Mouse (Mus musculus): ENCODE data around the gene Scamp1. TPM values are rescaled to one million over a fixed set of nuclear protein-coding genes. Genes with fewer than 3 reads are reported as not detected.
A peak's percentile ranks its signal among the peaks of the same experiment; 100 is the strongest.

The Scamp1 gene
- total and polyA plus RNA-seq, 2 experiments from 2014 or later: 106 to 137 TPM

DNA sequence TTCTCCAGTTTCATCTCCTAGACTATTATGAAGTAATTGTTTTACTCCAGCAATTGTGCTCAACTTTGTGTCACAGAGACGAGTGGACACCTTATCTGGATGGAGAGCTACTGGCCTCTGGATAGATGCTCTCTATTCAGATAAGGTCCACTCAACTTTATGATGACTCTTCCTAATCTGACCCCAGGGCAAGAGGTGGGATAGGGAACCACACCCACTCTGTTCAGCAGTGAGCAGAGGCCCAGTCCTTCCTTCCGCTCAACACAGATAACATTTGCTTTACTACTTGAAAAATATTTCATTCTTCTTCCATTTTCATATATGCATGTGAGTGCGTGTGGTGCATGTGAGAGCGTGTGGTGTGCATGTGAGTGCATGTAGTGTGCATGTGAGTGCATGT, 14.6 kb upstream of the Scamp1 start:
- Histone ChIP-seq H3K4me3 (ENCODE audit: low read length) (no peak overlapping the region), H3K9me3 (ENCODE audit: low read length) (no peaks in the 10 kb centered on the region), H3K27ac (no peak overlapping the region), H3K36me3 (ENCODE audit: insufficient read depth, low read length) (no peaks in the 10 kb centered on the region), H3K9ac (replicated peaks; ENCODE audit: low read length) (no peak overlapping the region), H3K27me3 (ENCODE audit: insufficient read depth, low read length) (no peaks in the 10 kb centered on the region), H3K4me1 (ENCODE audit: insufficient read depth, low read length) (no peaks in the 10 kb centered on the region), H3K4me2 (ENCODE audit: low read depth, low read length) (no peak overlapping the region)
- ATAC-seq: no peak
- TF ChIP-seq CTCF (IDR thresholded peaks at IDR 0.05; ENCODE audit: low read depth): no peak
- 92% methylated on average over 4 of the region's 4 CpGs for WGBS
- no peak for DNase-seq (ENCODE audit: low spot score)

DNA sequence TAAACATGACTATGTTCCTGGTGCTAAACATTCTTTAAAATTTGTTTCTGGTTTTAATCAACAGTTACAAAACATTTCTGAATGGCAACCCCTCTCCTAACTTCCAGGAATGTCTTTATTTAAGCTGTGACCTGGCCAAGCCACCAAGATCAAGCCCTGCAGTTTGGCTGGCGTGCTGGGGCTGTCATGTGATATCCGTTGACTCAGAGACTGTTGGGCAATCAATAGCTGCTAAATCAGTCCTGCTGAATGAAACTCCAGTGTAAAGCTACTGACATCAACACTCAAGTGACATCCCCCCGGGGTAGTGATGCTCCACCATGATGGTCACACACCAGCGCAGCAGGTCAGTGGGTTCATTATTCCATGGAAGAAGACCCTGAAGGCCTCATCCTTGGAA, 12.7 kb upstream of the Scamp1 start:
- no peak overlapping the region for H3K27ac ChIP-seq
- no peak for DNase-seq (ENCODE audit: low spot score)

DNA sequence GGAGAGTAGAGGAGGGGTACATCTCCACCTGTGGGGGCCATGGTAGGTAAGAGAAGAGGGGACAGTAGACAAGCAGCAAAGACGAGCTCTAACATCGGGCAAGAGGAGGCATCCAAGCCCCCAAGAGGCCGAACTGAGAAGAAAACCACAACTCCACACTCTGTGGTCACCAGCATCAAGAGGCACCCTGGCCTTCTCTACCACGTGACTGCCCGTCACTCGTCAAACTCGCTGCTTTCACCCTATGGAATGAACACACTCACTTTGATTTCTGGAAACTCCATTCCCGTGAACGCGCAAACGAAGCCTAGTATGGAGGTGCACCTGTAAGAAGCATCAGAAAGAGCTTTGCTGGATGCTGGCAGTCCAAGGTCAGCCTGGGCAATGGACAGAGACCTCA, 10.7 kb upstream of the Scamp1 start:
- ATAC-seq: no peak
- 89% methylated on average over 11 of the region's 11 CpGs for WGBS

More for the DNA sequence above, 12.7 kb upstream of the Scamp1 start:
- Histone ChIP-seq H3K4me1 (ENCODE audit: insufficient read depth, low read length) (no peaks in the 10 kb centered on the region), H3K4me3 (ENCODE audit: low read length) (no peak overlapping the region), H3K36me3 (ENCODE audit: insufficient read depth, low read length) (no peaks in the 10 kb centered on the region), H3K9me3 (ENCODE audit: low read length) (no peaks in the 10 kb centered on the region), H3K4me2 (ENCODE audit: low read depth, low read length) (no peak overlapping the region), H3K9ac (replicated peaks; ENCODE audit: low read length) (no peak overlapping the region), H3K27me3 (ENCODE audit: insufficient read depth, low read length) (no peaks in the 10 kb centered on the region)
- ATAC-seq: no peak
- TF ChIP-seq CTCF (IDR thresholded peaks at IDR 0.05; ENCODE audit: low read depth): no peak
- WGBS: 75% methylated on average over 4 of the region's 4 CpGs

DNA sequence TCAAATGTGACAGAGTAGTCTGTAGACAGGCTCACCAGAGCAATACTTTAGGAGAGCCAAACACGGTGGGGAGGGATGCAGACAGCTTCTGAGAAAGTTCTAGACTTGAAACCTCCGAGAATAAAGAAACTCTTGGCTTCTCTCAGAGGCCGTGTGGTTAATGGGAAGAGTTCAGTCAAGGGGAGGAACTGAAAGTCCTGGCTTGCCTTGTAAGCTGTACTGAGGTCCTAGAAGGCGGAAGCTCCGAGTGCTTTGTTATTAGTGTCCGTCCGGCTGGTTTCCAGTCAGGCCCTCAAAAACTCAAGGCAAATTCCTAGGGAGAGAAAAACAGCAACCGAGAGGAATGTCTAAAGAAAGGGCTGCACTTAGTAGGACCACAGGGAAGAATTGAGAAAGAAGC, 10.3 kb upstream of the Scamp1 start:
- Histone ChIP-seq H3K9ac (replicated peaks; ENCODE audit: low read length) (no peak overlapping the region), H3K4me1 (ENCODE audit: insufficient read depth, low read length) (no peaks in the 10 kb centered on the region), H3K4me2 (ENCODE audit: low read depth, low read length) (no peak overlapping the region), H3K9me3 (ENCODE audit: low read length) (no peaks in the 10 kb centered on the region), H3K4me3 (ENCODE audit: low read length) (no peak overlapping the region), H3K36me3 (ENCODE audit: insufficient read depth, low read length) (no peaks in the 10 kb centered on the region), H3K27me3 (ENCODE audit: insufficient read depth, low read length) (no peaks in the 10 kb centered on the region), H3K27ac (no peak overlapping the region)
- ATAC-seq (no peak), DNase-seq (ENCODE audit: low spot score) (no peak)
- no peak for TF ChIP-seq CTCF (IDR thresholded peaks at IDR 0.05; ENCODE audit: low read depth)
- 87% methylated on average over 8 of the region's 8 CpGs for WGBS

More for the DNA sequence above, 10.7 kb upstream of the Scamp1 start:
- H3K9ac ChIP-seq (replicated peaks; ENCODE audit: low read length): no peak overlapping the region
- H3K4me3 ChIP-seq (ENCODE audit: low read length): no peak overlapping the region
- no peak for DNase-seq (ENCODE audit: low spot score)
- no peaks in the 10 kb centered on the region for H3K36me3 ChIP-seq (ENCODE audit: insufficient read depth, low read length)
- H3K27ac ChIP-seq: no peak overlapping the region
- H3K9me3 ChIP-seq (ENCODE audit: low read length): no peaks in the 10 kb centered on the region
- H3K27me3 ChIP-seq (ENCODE audit: insufficient read depth, low read length): no peaks in the 10 kb centered on the region
- no peak for TF ChIP-seq CTCF (IDR thresholded peaks at IDR 0.05; ENCODE audit: low read depth)
- no peaks in the 10 kb centered on the region for H3K4me1 ChIP-seq (ENCODE audit: insufficient read depth, low read length)
- no peak overlapping the region for H3K4me2 ChIP-seq (ENCODE audit: low read depth, low read length)

DNA sequence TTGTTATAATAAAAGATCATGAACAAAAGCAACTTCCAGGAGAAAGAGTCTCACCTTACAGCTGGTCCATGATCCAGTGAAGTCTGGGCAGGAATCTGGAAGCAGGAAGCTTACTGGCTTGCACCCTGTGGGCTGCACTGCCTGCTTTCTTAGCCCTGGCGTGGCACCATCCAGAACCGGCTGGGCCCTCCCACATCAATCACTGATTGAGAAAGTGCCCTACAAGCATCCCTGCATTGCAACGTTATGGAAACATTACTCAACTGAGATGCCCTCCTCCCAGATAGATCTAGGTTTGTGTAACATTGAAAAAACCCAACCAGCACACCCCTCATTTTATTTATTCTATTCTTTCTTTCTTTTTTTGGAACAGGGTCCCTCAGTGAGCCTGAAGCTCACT, 9.2 kb upstream of the Scamp1 start:
- no peak for TF ChIP-seq CTCF (IDR thresholded peaks at IDR 0.05; ENCODE audit: low read depth)
- DNase-seq (ENCODE audit: low spot score) (no peak), ATAC-seq (no peak)
- Histone ChIP-seq H3K9ac (replicated peaks; ENCODE audit: low read length) (no peak overlapping the region), H3K27ac (no peak overlapping the region), H3K27me3 (ENCODE audit: insufficient read depth, low read length) (no peaks in the 10 kb centered on the region), H3K4me2 (ENCODE audit: low read depth, low read length) (no peak overlapping the region), H3K9me3 (ENCODE audit: low read length) (no peaks in the 10 kb centered on the region), H3K36me3 (ENCODE audit: insufficient read depth, low read length) (no peaks in the 10 kb centered on the region), H3K4me1 (ENCODE audit: insufficient read depth, low read length) (no peaks in the 10 kb centered on the region), H3K4me3 (ENCODE audit: low read length) (no peak overlapping the region)
- WGBS: 40% methylated on average over 3 of the region's 3 CpGs

DNA sequence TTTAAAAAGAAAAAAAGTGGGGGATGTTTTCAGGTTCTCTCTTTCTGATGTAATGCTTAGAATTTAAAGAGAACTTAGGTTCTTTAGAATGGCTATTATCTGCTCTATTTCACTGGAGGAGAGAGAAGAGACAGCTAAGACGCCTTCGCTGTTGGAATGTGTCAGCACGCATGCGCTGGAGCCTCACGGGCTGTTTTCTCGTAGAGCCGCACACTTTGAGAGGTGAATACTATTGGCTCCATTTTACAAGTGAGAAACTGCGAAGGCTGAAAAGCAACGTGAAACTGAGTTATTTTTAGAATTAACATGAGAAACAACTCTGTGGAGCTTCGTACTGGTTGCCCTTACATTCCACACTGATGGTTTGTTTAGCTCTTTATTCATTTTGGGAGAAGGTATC, 8.3 kb upstream of the Scamp1 start:
- Histone ChIP-seq H3K27ac (no peak overlapping the region), H3K9me3 (ENCODE audit: low read length) (no peaks in the 10 kb centered on the region), H3K4me2 (ENCODE audit: low read depth, low read length) (no peak overlapping the region), H3K36me3 (ENCODE audit: insufficient read depth, low read length) (no peaks in the 10 kb centered on the region), H3K27me3 (ENCODE audit: insufficient read depth, low read length) (no peaks in the 10 kb centered on the region), H3K9ac (replicated peaks; ENCODE audit: low read length) (no peak overlapping the region), H3K4me1 (ENCODE audit: insufficient read depth, low read length) (no peaks in the 10 kb centered on the region), H3K4me3 (ENCODE audit: low read length) (no peak overlapping the region)
- DNase-seq (ENCODE audit: low spot score) (no peak), ATAC-seq (no peak)
- WGBS: 81% methylated on average over 10 of the region's 10 CpGs
- no peak for TF ChIP-seq CTCF (IDR thresholded peaks at IDR 0.05; ENCODE audit: low read depth)

DNA sequence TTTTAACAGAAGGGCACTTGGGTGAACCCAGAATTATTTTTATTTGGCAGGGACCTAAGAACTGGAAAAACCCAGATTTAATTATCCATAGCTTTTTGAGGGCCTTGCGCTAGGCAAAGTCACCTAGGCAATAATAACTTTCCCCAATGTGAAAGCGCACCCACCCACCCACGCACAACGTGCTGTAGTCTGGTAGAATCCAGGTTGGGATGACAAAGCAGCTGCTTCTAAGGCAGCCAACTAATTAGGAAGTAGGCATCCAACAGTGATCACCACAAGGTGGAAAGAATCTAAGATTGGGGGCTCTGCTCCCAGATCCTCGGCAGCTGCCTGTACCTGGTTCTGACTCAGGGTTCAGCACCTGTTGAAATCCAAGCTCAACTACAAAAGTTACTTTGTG, 538 bp upstream of the Scamp1 start:
- Histone ChIP-seq H3K36me3 (ENCODE audit: insufficient read depth, low read length) (no peaks in the 10 kb centered on the region), H3K4me2 (ENCODE audit: low read depth, low read length) (peak overlapping the region; percentile 87), H3K27ac (no peak overlapping the region), H3K4me1 (ENCODE audit: insufficient read depth, low read length) (0 out of 2 replicates have a peak, but pooled peaks cover 4% of the 10 kb centered on the region), H3K27me3 (ENCODE audit: insufficient read depth, low read length) (no peaks in the 10 kb centered on the region), H3K9me3 (ENCODE audit: low read length) (no peaks in the 10 kb centered on the region), H3K9ac (replicated peaks; ENCODE audit: low read length) (no peak overlapping the region), H3K4me3 (ENCODE audit: low read length) (peak overlapping the region; percentile 99)
- WGBS: 44% methylated on average over 5 of the region's 5 CpGs
- DNase-seq (ENCODE audit: low spot score): no peak
- no peak for ATAC-seq
- TF ChIP-seq CTCF (IDR thresholded peaks at IDR 0.05; ENCODE audit: low read depth): no peak
